Mouse (Mus musculus) forebrain, embryonic 13.5 days (tissue): ENCODE measurements at regions not wholly inside any gene's neighbourhood (a gene's known extent, or its start where the extent isn't known, plus 50 kb on each side); places are given as distances from the start of the nearest gene placed in this dataset.
A peak's percentile ranks its signal among the peaks of the same experiment; 100 is the strongest.

Experiments used
- ATAC-seq: fragments of 200-750 bp; cut with Nextera tagmentation; 2 replicates; pipeline ENCODE4 v1.8.0; 2017
- H3K27ac ChIP-seq: fragments of 300-500 bp; sonication (generic); 2 replicates; pipeline ENCODE4 v1.5.1; 2015; ENCODE audit warnings: inconsistent platforms, mild to moderate bottlenecking, moderate library complexity
- H3K27me3 ChIP-seq: fragments of 300-500 bp; sonication (generic); 2 replicates; pipeline ENCODE4 v1.6.1; 2015; ENCODE audit warnings: mild to moderate bottlenecking, inconsistent platforms
- H3K36me3 ChIP-seq: fragments of 300-500 bp; sonication (generic); 2 replicates; pipeline ENCODE4 v1.6.1; 2015; ENCODE audit warnings: mild to moderate bottlenecking, inconsistent platforms; ENCODE audit not compliant: poor library complexity, severe bottlenecking
- H3K4me1 ChIP-seq: fragments of 300-500 bp; sonication (generic); 2 replicates; pipeline ENCODE4 v1.6.1; 2015; ENCODE audit warnings: inconsistent platforms
- H3K4me2 ChIP-seq: fragments of 300-500 bp; sonication (generic); 2 replicates; pipeline ENCODE4 v1.6.1; 2015; ENCODE audit warnings: inconsistent platforms, mild to moderate bottlenecking, moderate library complexity
- H3K4me3 ChIP-seq: fragments of 300-500 bp; sonication (generic); 2 replicates; pipeline ENCODE4 v1.5.1; 2015; ENCODE audit warnings: mild to moderate bottlenecking, inconsistent platforms
- H3K9ac ChIP-seq: fragments of 300-500 bp; sonication (generic); 2 replicates; pipeline ENCODE4 v1.6.1; 2015; ENCODE audit warnings: mild to moderate bottlenecking, inconsistent platforms
- H3K9me3 ChIP-seq: fragments of 300-500 bp; sonication (generic); replicated peaks from 2 replicates; pipeline ENCODE4 v1.6.1; 2016; ENCODE audit warnings: inconsistent platforms
- WGBS: fragments of 180-500 bp; shearing (Covaris S2); methylation state at CpG from one replicate; pipeline ENCODE4 v1.1.7; 2015; 5-methylcytosine and 5-hydroxymethylcytosine counted together

GRCm38 (mm10) chr4:33663616-33664473 is 260.5 kb upstream of the Cnr1 start:
- no peak overlapping the region for H3K4me2 ChIP-seq
- WGBS = 52% methylated on average over 11 of the region's 11 CpGs
- peak overlapping the region; percentile 31 for H3K27ac ChIP-seq
- no peaks in the 10 kb centered on the region for H3K36me3 ChIP-seq
- H3K4me1 ChIP-seq = peaks cover 22% of the 10 kb centered on the region
- ATAC-seq = peak; percentile 67
- no peak overlapping the region for H3K9ac ChIP-seq
- H3K27me3 ChIP-seq = no peaks in the 10 kb centered on the region
- no peaks in the 10 kb centered on the region for H3K9me3 ChIP-seq
- H3K4me3 ChIP-seq = no peak overlapping the region

DNA sequence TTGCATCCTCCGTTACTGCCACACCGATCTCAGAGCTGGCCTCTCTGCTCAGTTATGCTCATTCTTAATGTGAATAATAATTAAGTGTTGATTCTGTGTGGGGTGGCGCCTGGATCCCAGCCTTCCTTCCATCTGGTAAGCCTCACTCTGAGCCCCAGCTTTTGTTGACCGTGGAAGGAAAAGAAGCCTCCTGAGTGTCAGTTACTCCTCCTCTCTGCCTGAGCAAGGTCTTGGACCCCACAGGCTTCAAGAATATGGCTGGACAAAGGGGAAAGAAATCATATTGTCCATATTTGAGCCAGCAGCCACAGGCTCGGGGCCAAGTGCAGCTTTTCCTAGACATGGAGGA is 259.9 kb upstream of the Cnr1 start:
- ATAC-seq = peak; percentile 50

GRCm38 (mm10) chr4:33665250-33665873 is 259.0 kb upstream of the Cnr1 start:
- no peaks in the 10 kb centered on the region for H3K27me3 ChIP-seq
- no peak overlapping the region for H3K9ac ChIP-seq
- no peak overlapping the region for H3K4me3 ChIP-seq
- no peak overlapping the region for H3K27ac ChIP-seq
- H3K4me2 ChIP-seq = no peak overlapping the region
- no peak for ATAC-seq
- WGBS = 78% methylated on average over 14 of the region's 14 CpGs
- no peaks in the 10 kb centered on the region for H3K9me3 ChIP-seq
- H3K36me3 ChIP-seq = no peaks in the 10 kb centered on the region
- peaks cover 22% of the 10 kb centered on the region for H3K4me1 ChIP-seq

More for the DNA sequence above, 259.9 kb upstream of the Cnr1 start:
- Histone ChIP-seq H3K4me1 (peaks cover 22% of the 10 kb centered on the region), H3K27ac (peak overlapping the region; percentile 31), H3K4me3 (no peak overlapping the region), H3K4me2 (no peak overlapping the region), H3K27me3 (no peaks in the 10 kb centered on the region), H3K36me3 (no peaks in the 10 kb centered on the region), H3K9me3 (no peaks in the 10 kb centered on the region), H3K9ac (no peak overlapping the region)
- 69% methylated on average over 5 of the region's 5 CpGs for WGBS

DNA sequence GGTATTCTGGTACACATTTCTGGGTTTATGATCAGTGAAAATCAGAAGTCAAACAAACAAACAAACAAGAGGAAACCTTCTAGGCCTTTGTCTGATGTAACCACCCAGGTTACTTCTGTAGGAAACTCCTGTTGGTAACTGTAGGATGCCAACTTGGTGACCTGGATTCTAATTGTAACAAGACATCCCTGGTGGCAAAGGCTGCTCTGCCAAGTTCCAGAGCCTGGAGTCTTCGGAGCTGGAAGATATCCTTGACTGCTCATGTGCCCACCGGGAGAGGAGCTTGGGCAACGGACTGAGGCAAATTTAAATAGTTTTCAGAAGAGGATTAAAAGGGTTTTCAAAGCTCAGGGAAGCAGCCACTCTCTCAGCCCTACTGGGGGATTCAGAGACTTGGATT is 256.0 kb upstream of the Cnr1 start:
- no peaks in the 10 kb centered on the region for H3K36me3 ChIP-seq

DNA sequence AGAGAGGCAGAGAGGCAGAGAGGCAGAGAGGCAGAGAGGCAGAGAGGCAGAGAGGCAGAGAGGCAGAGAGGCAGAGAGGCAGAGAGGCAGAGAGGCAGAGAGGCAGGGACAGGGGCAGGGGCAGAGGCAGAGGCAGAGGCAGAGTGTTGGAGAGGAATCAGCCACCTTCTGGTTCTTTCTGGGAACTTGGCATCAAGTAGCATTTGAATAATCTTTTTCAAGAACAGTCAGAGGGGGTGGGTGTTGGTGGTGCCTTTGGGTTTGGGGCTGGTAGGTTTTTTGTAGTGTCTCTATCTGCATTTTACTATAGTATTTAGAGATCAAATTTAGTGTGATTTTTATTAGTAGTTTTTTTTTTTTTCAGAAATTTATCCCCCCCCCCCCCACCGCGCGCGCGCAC is 249.3 kb upstream of the Cnr1 start:
- H3K27ac ChIP-seq = no peak overlapping the region
- no peak overlapping the region for H3K4me3 ChIP-seq
- H3K4me1 ChIP-seq = no peaks in the 10 kb centered on the region
- ATAC-seq = no peak
- no peaks in the 10 kb centered on the region for H3K36me3 ChIP-seq
- H3K9me3 ChIP-seq = 0 out of 2 replicates have a peak, but pooled peaks cover 5% of the 10 kb centered on the region
- WGBS = no CpG with 5 or more reads among the region's 5 CpGs
- H3K27me3 ChIP-seq = no peaks in the 10 kb centered on the region
- no peak overlapping the region for H3K9ac ChIP-seq
- no peak overlapping the region for H3K4me2 ChIP-seq

More for the DNA sequence above, 256.0 kb upstream of the Cnr1 start:
- H3K27ac ChIP-seq = no peak overlapping the region
- H3K9me3 ChIP-seq = 0 out of 2 replicates have a peak, but pooled peaks cover 5% of the 10 kb centered on the region
- no peak overlapping the region for H3K4me2 ChIP-seq
- peaks cover 14% of the 10 kb centered on the region for H3K4me1 ChIP-seq
- 19% methylated on average over 3 of the region's 3 CpGs for WGBS
- no peaks in the 10 kb centered on the region for H3K27me3 ChIP-seq
- no peak for ATAC-seq
- no peak overlapping the region for H3K9ac ChIP-seq
- no peak overlapping the region for H3K4me3 ChIP-seq

GRCm38 (mm10) chr4:33679351-33679750 is 245.0 kb upstream of the Cnr1 start:
- Histone ChIP-seq H3K36me3 (no peaks in the 10 kb centered on the region), H3K4me1 (no peaks in the 10 kb centered on the region), H3K4me3 (no peak overlapping the region), H3K9me3 (no peaks in the 10 kb centered on the region), H3K27ac (no peak overlapping the region), H3K4me2 (no peak overlapping the region), H3K9ac (no peak overlapping the region), H3K27me3 (no peaks in the 10 kb centered on the region)
- WGBS = 78% methylated on average over 3 of the region's 3 CpGs
- no peak for ATAC-seq

DNA sequence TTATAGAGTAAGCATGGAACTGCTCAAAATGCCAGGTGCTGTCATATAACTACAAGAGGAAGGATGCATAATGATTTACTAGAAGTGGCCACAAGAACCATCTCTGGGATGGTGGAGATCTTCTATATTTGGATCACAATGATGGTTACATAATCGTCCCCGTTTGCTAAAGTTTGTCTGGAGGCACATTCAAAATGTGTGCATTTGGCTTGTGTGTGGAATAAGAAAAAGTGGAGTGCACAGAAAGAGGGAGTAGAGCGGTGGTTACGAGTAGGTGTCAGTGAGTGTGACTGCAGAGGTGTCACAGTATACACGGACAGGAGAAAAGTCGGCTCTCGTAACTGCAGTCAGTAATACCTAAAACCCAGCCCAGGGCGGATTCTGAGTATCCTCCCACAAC is 238.3 kb upstream of the Cnr1 start:
- no peak overlapping the region for H3K4me2 ChIP-seq
- no peaks in the 10 kb centered on the region for H3K27me3 ChIP-seq
- H3K4me3 ChIP-seq = no peak overlapping the region
- 91% methylated on average over 8 of the region's 8 CpGs for whole genome bisulfite sequencing
- ATAC-seq = no peak
- no peaks in the 10 kb centered on the region for H3K4me1 ChIP-seq
- no peak overlapping the region for H3K27ac ChIP-seq
- no peak overlapping the region for H3K9ac ChIP-seq
- H3K36me3 ChIP-seq = no peaks in the 10 kb centered on the region
- H3K9me3 ChIP-seq = no peaks in the 10 kb centered on the region

GRCm38 (mm10) chr4:33687434-33687833 is 237.0 kb upstream of the Cnr1 start:
- Histone ChIP-seq H3K36me3 (no peaks in the 10 kb centered on the region), H3K4me1 (no peaks in the 10 kb centered on the region), H3K27me3 (no peaks in the 10 kb centered on the region), H3K9me3 (no peaks in the 10 kb centered on the region), H3K4me3 (no peak overlapping the region), H3K4me2 (no peak overlapping the region), H3K27ac (no peak overlapping the region), H3K9ac (no peak overlapping the region)
- no peak for ATAC-seq
- 39% methylated on average over 7 of the region's 7 CpGs for WGBS

GRCm38 (mm10) chr4:33693441-33693840 is 231.0 kb upstream of the Cnr1 start:
- H3K9me3 ChIP-seq = no peaks in the 10 kb centered on the region
- ATAC-seq = 0 out of 2 replicates have a peak, but pooled peaks have one; percentile 41
- H3K27ac ChIP-seq = no peak overlapping the region
- no peaks in the 10 kb centered on the region for H3K4me1 ChIP-seq
- H3K27me3 ChIP-seq = no peaks in the 10 kb centered on the region
- no peak overlapping the region for H3K4me3 ChIP-seq
- H3K36me3 ChIP-seq = no peaks in the 10 kb centered on the region
- WGBS = 91% methylated on average over 4 of the region's 4 CpGs
- H3K4me2 ChIP-seq = no peak overlapping the region
- no peak overlapping the region for H3K9ac ChIP-seq

- H3K27ac ChIP-seq = no peak overlapping the region
Observed at GRCm38 (mm10) chr4:33696969-33697368, 227.4 kb upstream of the Cnr1 start.

DNA sequence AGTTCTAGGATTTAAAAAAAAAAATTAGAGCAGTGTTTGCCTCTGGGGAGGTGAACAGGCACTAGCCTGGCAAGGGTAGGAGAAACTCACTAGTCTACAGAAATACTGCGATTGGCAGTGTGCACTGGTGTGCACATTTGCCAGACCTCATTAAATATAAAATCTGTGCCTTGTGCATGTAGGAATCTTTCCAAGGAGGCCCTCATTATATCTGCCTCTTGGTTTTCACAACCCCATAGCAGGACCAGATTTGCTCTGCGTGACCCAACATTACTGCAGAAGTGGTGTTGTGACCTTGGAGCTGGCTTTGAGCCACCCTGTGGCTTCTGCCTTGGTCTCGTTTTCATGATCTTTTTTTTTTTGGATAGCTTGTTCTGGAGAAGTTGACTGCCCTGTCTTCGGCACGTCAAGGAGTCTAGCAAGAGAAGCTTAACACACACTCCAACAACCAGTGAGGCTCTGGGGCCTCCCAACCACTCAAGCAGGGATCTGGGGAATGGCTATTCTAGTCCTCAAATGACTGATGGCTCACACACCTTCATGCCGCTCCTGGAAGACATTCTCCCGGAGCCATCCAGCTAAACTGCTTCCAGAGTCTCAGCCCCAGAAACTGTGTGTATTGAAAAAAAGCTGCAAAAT is 222.2 kb upstream of the Cnr1 start:
- Histone ChIP-seq H3K4me1 (no peaks in the 10 kb centered on the region), H3K27ac (peak overlapping the region; percentile 44), H3K9ac (no peak overlapping the region), H3K4me2 (no peak overlapping the region), H3K36me3 (no peaks in the 10 kb centered on the region), H3K9me3 (peaks cover 8% of the 10 kb centered on the region), H3K27me3 (no peaks in the 10 kb centered on the region), H3K4me3 (no peak overlapping the region)
- WGBS = 87% methylated on average over 7 of the region's 7 CpGs
- peak; percentile 85 for ATAC-seq

More at GRCm38 (mm10) chr4:33696969-33697368, 227.4 kb upstream of the Cnr1 start:
- H3K4me3 ChIP-seq = no peak overlapping the region
- ATAC-seq = peak; percentile 78; the same call in 1 of the 2 replicates
- WGBS = 80% methylated on average over 8 of the region's 8 CpGs
- H3K27me3 ChIP-seq = no peaks in the 10 kb centered on the region
- no peak overlapping the region for H3K4me2 ChIP-seq
- no peaks in the 10 kb centered on the region for H3K36me3 ChIP-seq
- no peaks in the 10 kb centered on the region for H3K4me1 ChIP-seq
- H3K9ac ChIP-seq = no peak overlapping the region
- no peaks in the 10 kb centered on the region for H3K9me3 ChIP-seq

GRCm38 (mm10) chr4:33705722-33706121 is 218.7 kb upstream of the Cnr1 start:
- no peaks in the 10 kb centered on the region for H3K27me3 ChIP-seq
- 93% methylated on average over 6 of the region's 6 CpGs for WGBS

More at GRCm38 (mm10) chr4:33705722-33706121, 218.7 kb upstream of the Cnr1 start:
- Histone ChIP-seq H3K36me3 (no peaks in the 10 kb centered on the region), H3K9ac (no peak overlapping the region), H3K4me1 (no peaks in the 10 kb centered on the region), H3K27ac (no peak overlapping the region), H3K4me2 (no peak overlapping the region), H3K9me3 (peaks cover 8% of the 10 kb centered on the region), H3K4me3 (no peak overlapping the region)
- no peak for ATAC-seq
